Comparison of ENCODE assay signal across 14 mouse cellular contexts in genomic region chr5:37107611-37108010, GRCm38 (mm10). TPM values are rescaled to one million over a fixed set of nuclear protein-coding genes. Genes with fewer than 3 reads are reported as not detected.
"Had no signal": no experiment of that assay in that cellular context is flagged by ENCODE, and none has a peak within 500 bp of the region (broad histone marks: within the 10 kb centered on the region; RNA-seq: fewer than 3 reads in every experiment).

No protein-coding gene starts in this region.

- H3K4me3 ChIP-seq: intestine, embryonic 15.5 days; limb, embryonic 15.5 days; liver, embryonic 12.5 days; megakaryocyte, embryonic 14.5 days; midbrain, embryonic 12.5 days; neural tube, embryonic 12.5 days had no signal

- H3K4me1 ChIP-seq: intestine, embryonic 15.5 days; limb, embryonic 15.5 days; liver, embryonic 12.5 days; neural tube, embryonic 12.5 days had no signal

- ATAC-seq: intestine, embryonic 15.5 days; liver, embryonic 12.5 days had no signal

- H3K9me3 ChIP-seq: intestine, embryonic 15.5 days; limb, embryonic 15.5 days; liver, embryonic 12.5 days; megakaryocyte, embryonic 14.5 days; midbrain, embryonic 12.5 days; neural tube, embryonic 12.5 days had no signal

- H3K4me2 ChIP-seq: intestine, embryonic 15.5 days; limb, embryonic 15.5 days; liver, embryonic 12.5 days; lung, embryonic 14.5 days; midbrain, embryonic 12.5 days; neural tube, embryonic 12.5 days had no signal

- H3K36me3 ChIP-seq: intestine, embryonic 15.5 days; limb, embryonic 15.5 days; liver, embryonic 12.5 days; midbrain, embryonic 12.5 days; neural tube, embryonic 12.5 days had no signal

- H3K27ac ChIP-seq: intestine, embryonic 15.5 days; limb, embryonic 15.5 days; liver, embryonic 12.5 days; macrophage; midbrain, embryonic 12.5 days; neural tube, embryonic 12.5 days had no signal

- H3K9ac ChIP-seq: intestine, embryonic 15.5 days; limb, embryonic 15.5 days; liver, embryonic 12.5 days; lung, embryonic 14.5 days; midbrain, embryonic 12.5 days; neural tube, embryonic 12.5 days had no signal

- H3K27me3 ChIP-seq: intestine, embryonic 15.5 days; limb, embryonic 15.5 days; liver, embryonic 12.5 days; midbrain, embryonic 12.5 days; neural tube, embryonic 12.5 days had no signal

- DNase-seq: kidney, adult 2 months; kidney, postnatal 36 days; lung, embryonic 14.5 days; lung, postnatal 10 days had no signal

RNA-seq across cellular contexts. Expression of gene Gm1043, which starts 22.4 kb away (rescaled TPM):
- polyA plus RNA-seq: kidney, embryonic 16.5 days; limb, embryonic 11.5 days; liver, embryonic 12.5 days; liver, embryonic 16.5 days; lung, embryonic 14.5 days; macrophage had no signal
